In the genomic region with DNA sequence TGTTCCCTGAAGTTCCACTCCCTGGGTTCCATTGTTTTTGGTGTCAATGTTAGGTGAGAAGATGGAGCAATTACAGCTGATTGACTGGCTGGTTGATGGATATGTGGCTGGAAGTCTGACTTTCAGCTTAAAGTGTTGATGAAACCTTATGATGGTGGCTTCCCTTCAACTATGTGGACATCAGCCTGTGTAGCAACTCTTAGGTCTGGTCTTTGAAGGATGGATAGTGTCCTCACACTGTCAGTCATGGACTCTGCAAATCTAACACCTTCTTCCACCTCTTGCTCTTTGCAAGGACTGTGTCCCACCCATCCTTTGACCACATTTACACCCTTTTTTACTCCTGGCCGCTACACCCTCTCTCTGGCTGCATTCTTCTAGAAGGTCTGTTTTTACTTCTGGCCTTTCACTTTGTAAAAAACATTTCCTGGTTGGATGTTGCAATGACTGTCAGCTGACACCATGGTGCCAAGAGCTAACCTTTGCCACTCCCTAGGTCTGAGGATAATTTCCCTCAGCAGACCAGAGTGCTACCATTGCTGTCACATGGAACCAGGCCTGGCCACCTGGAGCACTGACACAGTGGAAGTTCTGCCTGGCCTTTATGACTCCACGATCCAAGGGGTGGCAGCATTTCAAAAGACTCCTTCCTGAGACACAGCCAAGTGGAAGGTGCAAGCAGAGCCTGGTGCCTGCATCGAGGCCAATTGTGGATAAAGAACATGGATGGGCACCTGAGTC, we compare ENCODE assay signal across 14 mouse cellular contexts. TPM values are rescaled to one million over a fixed set of nuclear protein-coding genes. Genes with fewer than 3 reads are reported as not detected.
DNase-seq lines count a peak whose midpoint lies in the region; ATAC-seq and TF ChIP-seq lines count a peak whose summit lies in the region.
"Had no signal": no experiment of that assay in that cellular context is flagged by ENCODE, and none has a peak within 500 bp of the region (broad histone marks: within the 10 kb centered on the region; RNA-seq: fewer than 3 reads in every experiment).

No protein-coding gene starts in this region.

- H3K27me3 ChIP-seq in forebrain, embryonic 15.5 days = no peaks in the 10 kb centered on the region
- H3K27me3 ChIP-seq in forebrain, embryonic 13.5 days = no peaks in the 10 kb centered on the region
- H3K27me3 ChIP-seq: neural tube, embryonic 12.5 days had no signal

- H3K4me3 ChIP-seq in forebrain, embryonic 15.5 days = no peak overlapping the region
- H3K4me3 ChIP-seq in forebrain, embryonic 13.5 days = no peak overlapping the region
- H3K4me3 ChIP-seq in cortical plate, adult 2 months (ENCODE audit: insufficient read depth, low read length) = no peak overlapping the region
- H3K4me3 ChIP-seq: limb, embryonic 12.5 days; megakaryocyte, embryonic 14.5 days; neural tube, embryonic 12.5 days had no signal

- WGBS in forebrain, embryonic 15.5 days = 74% methylated on average over 3 of the region's 3 CpGs
- 83% methylated on average over 3 of the region's 3 CpGs for WGBS in forebrain, embryonic 13.5 days

- H3K4me2 ChIP-seq in forebrain, embryonic 15.5 days (replicated peaks) = no peak overlapping the region
- no peak overlapping the region for H3K4me2 ChIP-seq in forebrain, embryonic 13.5 days
- H3K4me2 ChIP-seq: limb, embryonic 12.5 days; neural tube, embryonic 12.5 days had no signal

- no peaks in the 10 kb centered on the region for H3K36me3 ChIP-seq in forebrain, embryonic 15.5 days
- no peaks in the 10 kb centered on the region for H3K36me3 ChIP-seq in forebrain, embryonic 13.5 days (ENCODE audit: poor library complexity, severe bottlenecking)
- H3K36me3 ChIP-seq: limb, embryonic 12.5 days; neural tube, embryonic 12.5 days had no signal

- H3K9me3 ChIP-seq in forebrain, embryonic 15.5 days = no peaks in the 10 kb centered on the region
- no peaks in the 10 kb centered on the region for H3K9me3 ChIP-seq in forebrain, embryonic 13.5 days (replicated peaks)
- H3K9me3 ChIP-seq: limb, embryonic 12.5 days; megakaryocyte, embryonic 14.5 days; neural tube, embryonic 12.5 days had no signal

- no peak for ATAC-seq in forebrain, embryonic 15.5 days (replicated peaks)
- no peak for ATAC-seq in forebrain, embryonic 13.5 days
- ATAC-seq in neutrophil, adult 5-6 weeks (ENCODE audit: extremely low read depth, insufficient number of reproducible peaks, low FRiP score, poor library complexity, severe bottlenecking) = peak; percentile 33; the same call in 1 of the 2 replicates

- H3K4me1 ChIP-seq in forebrain, embryonic 15.5 days = peaks cover 44% of the 10 kb centered on the region
- H3K4me1 ChIP-seq in forebrain, embryonic 13.5 days = peaks cover 14% of the 10 kb centered on the region
- peaks cover 49% of the 10 kb centered on the region for H3K4me1 ChIP-seq in cortical plate, adult 2 months (ENCODE audit: control insufficient read depth, insufficient read depth, low read length)
- H3K4me1 ChIP-seq: neural tube, embryonic 12.5 days had no signal

- no peak for TF ChIP-seq CTCF in cortical plate, adult 2 months (IDR thresholded peaks at IDR 0.05; ENCODE audit: extremely low read depth, insufficient read depth, low read length)

- H3K9ac ChIP-seq in forebrain, embryonic 15.5 days (replicated peaks) = no peak overlapping the region
- H3K9ac ChIP-seq in forebrain, embryonic 13.5 days = no peak overlapping the region
- H3K9ac ChIP-seq: limb, embryonic 12.5 days; neural tube, embryonic 12.5 days had no signal

- no peak for TF ChIP-seq POLR2A in cortical plate, adult 2 months (IDR thresholded peaks at IDR 0.05; ENCODE audit: extremely low read depth, insufficient read depth, low read length)

- peak overlapping the region; percentile 55; the same call in 1 of the 2 replicates for H3K27ac ChIP-seq in forebrain, embryonic 15.5 days (replicated peaks)
- no peak overlapping the region for H3K27ac ChIP-seq in forebrain, embryonic 13.5 days
- H3K27ac ChIP-seq in cortical plate, adult 2 months (ENCODE audit: insufficient read depth, low read length) = peak overlapping the region; percentile 66
- H3K27ac ChIP-seq: limb, embryonic 12.5 days; neural tube, embryonic 12.5 days had no signal

- peak; percentile 55 to 66 for DNase-seq in lung, adult 18-20 months
- DNase-seq in lung, postnatal 4 days = no peak
- DNase-seq in thymus, postnatal 0 days (ENCODE audit: low spot score) = no peak
- DNase-seq: heart, postnatal 10 days; kidney, adult 18-20 months; right cerebral cortex, postnatal 14 days; thymus, postnatal 4 days had no signal

RNA-seq across cellular contexts. Expression of gene Ramp1, which starts 27.9 kb away (rescaled TPM):
- 3.2 and 3.3 TPM in 2 replicates for polyA plus RNA-seq in forebrain, embryonic 15.5 days (2015; fragmentation: Nextera tagmentation; extraction: Ambion mirVana)
- polyA plus RNA-seq in forebrain, embryonic 13.5 days (2015; fragmentation: Nextera tagmentation; extraction: Ambion mirVana) = 0.31 and 0.59 TPM in 2 replicates
- polyA plus RNA-seq in cortical plate, adult 2 months (2012; rRNA removed) = 76.5 and 76.6 TPM in 2 replicates
- 10.1 and 10.8 TPM in 2 replicates for total RNA-seq in neutrophil, adult 5-6 weeks (2017)
- polyA plus RNA-seq in thymus, postnatal 0 days (2015; fragmentation: Nextera tagmentation; extraction: Ambion mirVana) = 156 and 158 TPM in 2 replicates

RNA-seq across cellular contexts. Expression of gene Ube2f, which starts 42.6 kb away (rescaled TPM):
- 68.7 and 70.3 TPM in 2 replicates for polyA plus RNA-seq in forebrain, embryonic 15.5 days (2015; fragmentation: Nextera tagmentation; extraction: Ambion mirVana)
- polyA plus RNA-seq in forebrain, embryonic 13.5 days (2015; fragmentation: Nextera tagmentation; extraction: Ambion mirVana) = 81.3 and 82.6 TPM in 2 replicates
- 60.0 and 65.7 TPM in 2 replicates for polyA plus RNA-seq in cortical plate, adult 2 months (2012; rRNA removed)
- total RNA-seq in neutrophil, adult 5-6 weeks (2017) = 34.9 and 42.0 TPM in 2 replicates
- 87.2 and 88.5 TPM in 2 replicates for polyA plus RNA-seq in thymus, postnatal 0 days (2015; fragmentation: Nextera tagmentation; extraction: Ambion mirVana)

Comparison
In these comparisons a context has a peak if more than half of its experiments do, and no peak if none do; other contexts are left out.
1. DNase-seq: peak in lung, adult 18-20 months (2 of 2); none in lung, postnatal 4 days (0 of 2) and thymus, postnatal 0 days (single experiment).
2. RNA of gene Ramp1, which starts 27.9 kb away (polyA plus RNA-seq): 156 to 158 TPM in thymus, postnatal 0 days and 76.5 to 76.6 TPM in cortical plate, adult 2 months; 3.2 to 3.3 TPM in forebrain, embryonic 15.5 days and 0.31 to 0.59 TPM in forebrain, embryonic 13.5 days; every median in the first group is over 10 times any median in the second.